Mouse (Mus musculus) ovary, postnatal 10 days (tissue): ENCODE data around the gene Tor1aip2.

Experiments used
- DNase-seq: peaks from one replicate; pipeline ENCODE4 v3.0.0; 2022; ENCODE audit warnings: low spot score

Tor1aip2 gene

DNA sequence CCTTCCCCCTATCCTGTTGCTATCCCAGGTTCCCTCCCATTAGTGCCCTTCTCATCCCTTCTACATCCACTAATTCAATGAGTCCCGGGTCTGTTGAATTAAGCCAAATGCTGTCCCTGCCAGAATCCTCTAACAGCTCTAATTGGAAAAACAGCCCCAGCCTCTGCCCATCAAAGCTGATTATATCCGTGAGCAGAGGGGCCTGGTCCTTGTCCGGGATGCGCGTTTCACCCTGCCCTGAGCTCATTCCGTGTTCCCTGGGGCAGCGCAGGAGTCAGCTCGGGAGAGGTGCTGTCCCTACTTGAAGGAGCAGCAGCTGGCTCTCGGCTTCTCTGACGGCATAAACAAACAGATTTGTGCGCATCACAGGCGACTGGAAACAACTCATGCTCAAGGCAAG lies 76.5 kb downstream of the Tor1aip2 start:
- DNase-seq, result no peak

DNA sequence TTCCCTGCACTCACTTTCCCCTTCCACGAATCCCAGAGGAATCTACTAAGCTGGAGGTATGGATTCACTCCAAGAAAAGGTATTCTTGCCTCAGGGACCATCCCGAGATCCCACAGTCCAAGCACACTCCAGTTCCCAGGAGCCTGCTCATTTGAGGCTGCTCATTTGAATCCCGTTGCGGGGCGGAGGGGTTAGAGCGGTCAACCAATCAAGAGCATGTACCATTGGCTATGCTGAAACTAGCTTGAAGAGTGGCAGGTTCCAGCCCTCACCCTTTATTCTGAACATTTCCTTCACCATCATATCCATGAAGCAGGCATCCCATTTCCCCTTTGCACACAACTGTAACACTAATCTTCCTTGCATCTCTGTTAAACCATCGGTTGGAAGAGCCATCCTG lies 76.9 kb downstream of the Tor1aip2 start:
- no peak for DNase-seq

DNA sequence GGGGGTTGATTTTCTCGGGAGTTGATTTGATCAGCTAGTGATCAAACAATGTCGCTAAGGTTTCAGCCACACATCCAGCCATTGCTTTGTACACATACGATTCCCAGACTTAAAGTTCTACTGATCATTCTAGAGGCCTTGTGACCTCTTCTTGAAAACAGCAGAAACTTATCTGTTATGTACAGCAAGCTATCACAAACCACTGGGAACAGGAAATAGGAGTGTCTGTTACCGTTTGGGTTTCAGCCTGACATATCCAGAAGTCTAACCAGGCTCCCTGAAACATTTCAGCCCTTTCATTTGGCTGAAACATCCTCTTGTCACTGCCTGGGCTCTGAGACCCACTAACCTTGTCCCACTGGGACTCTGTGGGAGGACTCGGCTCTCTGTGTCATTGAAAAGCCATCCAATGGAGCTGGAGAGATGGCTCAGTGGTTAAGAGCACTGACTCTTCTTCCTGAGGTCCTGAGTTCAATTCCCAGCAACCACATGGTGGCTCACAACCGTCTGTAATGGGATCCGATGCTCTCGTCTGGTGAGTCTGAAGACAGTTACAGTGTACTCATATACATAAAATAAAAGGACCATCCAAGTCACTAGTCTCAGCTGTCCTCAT lies 78.8 kb downstream of the Tor1aip2 start:
- no peak for DNase-seq

DNA sequence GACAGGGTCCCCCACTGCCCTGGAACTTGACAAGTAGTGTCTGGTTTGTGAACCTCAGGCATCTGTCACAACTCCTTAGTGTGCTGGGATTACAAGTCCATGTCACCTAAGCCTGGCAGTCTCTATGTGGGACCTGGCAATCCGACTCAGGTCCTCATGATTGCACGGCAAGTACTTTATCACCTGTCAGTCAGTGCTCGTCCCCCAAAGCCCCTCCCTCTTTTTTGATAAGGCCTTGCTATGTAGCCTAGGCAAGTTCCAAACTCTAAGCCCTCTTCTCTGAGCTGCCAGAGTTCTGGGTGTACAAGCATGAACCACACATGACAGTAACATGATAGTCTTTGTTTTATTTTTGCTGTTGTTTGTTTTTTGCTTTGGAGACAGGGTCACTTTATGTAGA lies 81.6 kb downstream of the Tor1aip2 start:
- DNase-seq, result no peak
